Mouse (Mus musculus): ENCODE data around the gene Rfc1. TPM values are rescaled to one million over a fixed set of nuclear protein-coding genes. Genes with fewer than 3 reads are reported as not detected.

Rfc1 gene
- 10 to 100 TPM; 66.0 to 68.8 TPM for polyA plus RNA-seq (2017; shearing (Covaris generic))

GRCm38 (mm10) chr5:65335298-65336074 lies at the start of gene Rfc1:
Gene Rfc1, minus strand, starts transcription at chr5:65335670.
- peak; percentile 94 for ATAC-seq

GRCm38 (mm10) chr5:65374746-65375145 lies 39.3 kb upstream of the Rfc1 start:
- ATAC-seq: no peak

GRCm38 (mm10) chr5:65371551-65371950 lies 36.1 kb upstream of the Rfc1 start:
- ATAC-seq: no peak

GRCm38 (mm10) chr5:65367837-65368236 lies 32.4 kb upstream of the Rfc1 start:
- ATAC-seq: no peak

GRCm38 (mm10) chr5:65357771-65358170 lies 22.3 kb upstream of the Rfc1 start:
- ATAC-seq: no peak

GRCm38 (mm10) chr5:65356851-65357250 lies 21.4 kb upstream of the Rfc1 start:
- ATAC-seq: no peak

- ATAC-seq: no peak
Observed at GRCm38 (mm10) chr5:65354985-65355384, 19.5 kb upstream of the Rfc1 start.

GRCm38 (mm10) chr5:65354097-65354496 lies 18.6 kb upstream of the Rfc1 start:
- no peak for ATAC-seq

- ATAC-seq: no peak
Observed at GRCm38 (mm10) chr5:65350508-65350907, 15.0 kb upstream of the Rfc1 start.

GRCm38 (mm10) chr5:65348168-65348567 lies 12.7 kb upstream of the Rfc1 start, which contains the start of gene Klb:
Gene Klb, plus strand, starts transcription at chr5:65348314.
- ATAC-seq: no peak

GRCm38 (mm10) chr5:65340167-65340566 lies 4.7 kb upstream of the Rfc1 start:
- no peak for ATAC-seq

GRCm38 (mm10) chr5:65338394-65338793 lies 2.9 kb upstream of the Rfc1 start:
- ATAC-seq: no peak

- no peak for ATAC-seq
Observed at GRCm38 (mm10) chr5:65336075-65336355, 545 bp upstream of the Rfc1 start.

- ATAC-seq: no peak
Observed at GRCm38 (mm10) chr5:65334788-65335187, 682 bp downstream of the Rfc1 start.

- no peak for ATAC-seq
Observed at GRCm38 (mm10) chr5:65329971-65330370, 5.5 kb downstream of the Rfc1 start.

- ATAC-seq: peak; percentile 86
Observed at GRCm38 (mm10) chr5:65326212-65326611, 9.3 kb downstream of the Rfc1 start.

- ATAC-seq: no peak
Observed at GRCm38 (mm10) chr5:65324758-65325355, 10.6 kb downstream of the Rfc1 start.

GRCm38 (mm10) chr5:65324271-65324670 lies 11.2 kb downstream of the Rfc1 start:
- no peak for ATAC-seq

GRCm38 (mm10) chr5:65322165-65322564 lies 13.3 kb downstream of the Rfc1 start:
- ATAC-seq: no peak

GRCm38 (mm10) chr5:65319176-65319575 lies 16.3 kb downstream of the Rfc1 start:
- no peak for ATAC-seq

- ATAC-seq: no peak
Observed at GRCm38 (mm10) chr5:65308866-65309265, 26.6 kb downstream of the Rfc1 start.

- ATAC-seq: no peak
Observed at GRCm38 (mm10) chr5:65308208-65308607, 27.3 kb downstream of the Rfc1 start.

- ATAC-seq: no peak
Observed at GRCm38 (mm10) chr5:65305516-65305915, 30.0 kb downstream of the Rfc1 start.

- no peak for ATAC-seq
Observed at GRCm38 (mm10) chr5:65300121-65300520, 35.3 kb downstream of the Rfc1 start.
